Mouse (Mus musculus) 3T3-L1 (cell line): ENCODE data around the gene Spn.

Experiments
- DNase-seq: peaks from one replicate; pipeline ENCODE4 v3.0.0-alpha.2; 2015; ENCODE audit warnings: low read depth, low spot score

The Spn gene

DNA sequence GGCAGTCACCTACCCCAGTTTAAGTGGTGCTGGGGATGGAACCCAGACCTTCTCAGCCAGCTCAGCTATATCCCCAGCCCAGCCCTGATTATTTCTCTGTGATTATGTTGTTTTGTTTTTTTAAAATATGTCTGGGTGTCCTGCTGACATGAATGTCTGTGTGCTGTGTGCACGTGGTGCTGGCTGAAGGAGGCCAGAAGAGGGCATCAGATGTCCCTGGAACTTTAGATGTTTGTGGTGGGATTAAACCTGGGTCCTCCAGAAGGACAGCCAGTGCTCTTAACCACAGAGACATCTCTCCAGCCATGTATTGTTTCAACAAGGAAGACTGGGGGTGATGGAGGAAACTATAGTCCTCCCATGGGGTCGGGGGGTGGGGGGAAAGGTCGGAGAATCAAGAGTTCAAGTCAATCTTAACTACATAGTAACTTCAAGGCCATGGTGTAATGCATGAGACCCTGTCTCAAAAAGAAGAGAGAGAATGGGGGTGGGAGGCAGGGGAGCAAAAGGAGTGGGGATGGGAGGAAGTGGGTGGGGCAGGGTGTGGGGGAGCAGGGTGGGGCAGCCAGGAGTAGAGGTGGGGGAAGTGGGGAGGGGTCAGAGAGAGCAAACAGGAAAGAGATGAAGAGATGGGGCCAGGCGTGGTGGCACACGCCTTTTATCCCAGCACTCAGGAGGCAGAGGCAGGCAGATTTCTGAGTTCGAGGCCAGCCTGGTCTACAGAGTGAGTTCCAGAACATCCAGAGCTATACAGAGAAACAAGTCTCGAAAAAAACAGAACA is 3.2 kb upstream of the Spn start:
- DNase-seq, result no peak

DNA sequence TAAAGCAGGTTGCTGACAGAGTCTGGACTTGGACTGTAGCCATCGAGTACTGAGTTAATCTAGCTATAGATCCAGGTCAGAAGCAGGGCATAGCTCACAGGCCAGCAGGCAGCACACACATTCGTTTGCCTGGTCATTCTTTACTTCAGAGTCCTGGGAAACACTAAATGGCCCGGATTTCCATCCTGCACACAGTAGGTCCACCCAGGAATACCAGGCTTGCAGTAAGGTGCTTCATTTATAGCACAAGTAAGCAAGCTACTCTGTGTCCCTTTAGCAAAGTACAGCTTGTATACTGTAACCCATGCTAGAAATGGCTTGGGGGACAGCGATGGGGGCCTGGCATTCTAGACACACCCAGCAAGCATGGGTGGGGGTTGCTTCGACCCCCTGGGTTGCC is 1.9 kb upstream of the Spn start:
- no peak for DNase-seq

- no peak for DNase-seq
Observed at GRCm38 (mm10) chr7:127139100-127139499, 1.5 kb upstream of the Spn start.

- no peak for DNase-seq
Observed at GRCm38 (mm10) chr7:127136181-127137071, 1.2 kb downstream of the Spn start.

GRCm38 (mm10) chr7:127134821-127135447 is 2.7 kb downstream of the Spn start:
- no peak for DNase-seq

DNA sequence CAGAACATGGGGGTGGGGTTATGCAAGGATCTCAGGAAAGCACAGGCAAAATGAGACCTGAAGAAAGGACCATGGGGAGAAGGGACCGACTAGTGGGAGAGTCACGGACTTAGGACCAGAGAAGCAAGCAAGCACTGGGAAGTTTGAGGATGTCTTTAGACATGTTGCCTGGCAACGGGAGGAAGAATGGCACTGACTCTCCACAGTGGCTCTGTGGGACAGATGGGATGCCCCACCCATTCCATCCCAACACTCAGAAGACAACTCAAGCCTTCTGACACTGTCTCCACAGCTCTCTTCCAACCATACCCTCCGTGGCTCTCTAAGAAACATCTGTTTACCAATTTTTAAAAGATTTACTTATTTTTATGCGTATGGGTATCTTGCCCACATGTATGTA is 4.5 kb downstream of the Spn start:
- no peak for DNase-seq

DNA sequence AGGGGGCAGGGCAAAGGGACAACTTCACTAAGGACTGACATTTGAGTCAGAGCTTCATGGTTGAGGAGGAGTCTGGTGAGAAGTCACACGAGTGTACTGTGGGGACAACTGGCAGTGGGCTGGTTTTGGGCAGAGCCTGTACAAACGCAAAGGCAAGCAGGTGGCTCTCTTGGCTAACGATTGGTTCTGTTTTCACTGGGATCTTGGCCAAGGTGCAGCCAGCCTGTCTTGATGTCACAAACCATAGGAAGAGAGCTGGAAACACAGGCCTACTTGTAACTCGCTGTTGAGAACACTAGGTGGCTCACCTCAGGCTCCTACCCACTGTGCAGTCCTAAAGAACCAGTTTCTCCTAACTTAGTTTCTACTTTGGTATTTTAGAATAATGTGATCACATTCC is 8.0 kb downstream of the Spn start:
- DNase-seq, result peak; percentile 76

DNA sequence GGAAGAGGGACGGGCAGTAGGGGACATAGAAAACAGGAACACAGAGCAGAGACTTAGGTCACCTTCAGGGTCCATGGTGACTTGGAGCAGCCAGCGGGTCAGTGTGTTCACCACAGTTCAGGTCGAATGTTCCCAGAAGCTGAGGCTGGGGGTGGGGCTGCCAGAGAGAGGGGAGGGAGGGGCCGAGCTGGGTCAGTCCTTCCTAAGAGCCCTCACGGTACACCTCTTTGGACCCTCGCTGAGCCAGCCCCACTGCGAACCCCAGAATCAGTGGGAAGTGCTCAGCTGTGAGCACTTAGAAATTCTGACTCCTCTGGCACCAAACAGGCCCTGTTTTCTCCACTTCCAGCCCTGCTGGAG is 15.7 kb downstream of the Spn start, which contains the start of gene Qprt:
Gene Qprt (minus strand): TSS at position 316 of the 360 bp plus-strand sequence.
- DNase-seq, result no peak

- no peak for DNase-seq
Observed at GRCm38 (mm10) chr7:127121061-127121910, 16.3 kb downstream of the Spn start.

- no peak for DNase-seq
Observed at GRCm38 (mm10) chr7:127118671-127119445, 18.8 kb downstream of the Spn start.

DNA sequence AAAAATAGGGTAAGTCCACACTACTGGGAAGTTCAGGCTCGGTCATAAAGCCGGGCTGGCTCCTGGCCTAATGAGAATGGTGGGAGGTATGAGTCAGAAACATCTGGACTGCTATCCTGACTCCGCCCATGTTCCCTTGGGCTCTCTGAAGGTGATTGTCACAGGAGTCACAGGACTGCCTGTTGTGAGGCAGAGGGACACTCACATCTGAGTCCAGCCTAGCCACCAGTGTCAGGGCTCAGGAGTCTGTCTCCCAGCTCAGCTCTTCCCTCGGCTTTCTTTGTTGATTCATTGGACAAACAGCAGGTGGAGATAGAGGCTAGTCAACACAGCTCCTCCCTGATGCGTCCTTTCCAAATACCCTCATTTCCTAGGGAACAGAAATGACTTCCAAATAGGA is 19.7 kb downstream of the Spn start:
- DNase-seq, result peak; percentile 67

GRCm38 (mm10) chr7:127116331-127116935 is 21.2 kb downstream of the Spn start:
- DNase-seq, result no peak

DNA sequence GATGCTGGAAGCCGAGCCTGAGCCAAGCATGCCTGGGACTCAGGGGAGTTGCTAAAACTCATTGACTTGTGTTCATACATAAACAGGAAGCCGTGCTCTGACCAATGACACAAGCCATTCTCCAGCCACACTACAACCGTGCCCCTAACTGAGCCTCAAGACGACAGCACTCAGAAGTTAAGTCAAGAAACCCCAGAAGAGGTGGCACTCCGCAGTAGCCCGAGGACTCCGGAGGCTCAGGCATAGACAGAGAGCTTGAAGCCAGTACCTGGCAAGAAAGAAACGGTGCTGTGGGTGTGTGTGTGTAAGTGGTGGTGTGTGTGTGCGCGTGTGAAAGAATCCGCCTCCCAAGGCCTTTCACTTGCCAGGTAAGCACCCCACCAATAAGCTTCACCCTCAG is 22.7 kb downstream of the Spn start:
- DNase-seq, result no peak

- DNase-seq, result peak; percentile 13
Observed at GRCm38 (mm10) chr7:127113614-127114259, 23.9 kb downstream of the Spn start.

DNA sequence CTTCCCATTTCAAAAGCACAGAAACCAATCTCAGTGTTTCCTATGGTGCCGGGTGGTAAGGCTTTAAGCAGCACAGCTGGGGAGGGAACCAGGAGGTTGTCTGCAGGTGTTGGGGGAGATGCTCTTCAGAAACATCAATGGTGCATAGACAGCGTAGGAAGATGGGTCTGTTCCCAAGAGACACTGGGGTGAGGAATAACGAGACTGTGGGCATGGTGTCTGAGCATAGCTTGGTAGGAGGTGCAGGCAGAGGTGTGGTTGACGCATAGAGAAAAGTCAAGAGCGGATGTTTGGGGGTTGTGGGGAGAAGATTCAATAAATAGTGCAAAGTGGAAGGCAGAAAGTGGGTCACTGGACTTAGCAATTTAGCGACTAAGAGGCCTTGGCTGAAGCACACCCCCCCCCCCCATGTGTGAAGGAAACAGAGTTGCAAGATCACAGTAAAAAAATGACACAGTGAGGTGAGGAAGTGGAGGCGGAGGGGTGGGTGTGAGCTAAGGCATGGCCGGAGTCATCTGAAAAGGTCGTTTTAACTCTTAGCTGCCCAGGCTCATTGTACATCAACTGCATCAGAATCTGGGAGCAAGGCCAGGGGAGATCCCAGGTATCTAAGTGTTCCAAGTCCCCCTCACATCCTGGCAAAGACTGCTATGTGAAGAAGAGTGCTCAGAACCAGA is 24.6 kb downstream of the Spn start:
- no peak for DNase-seq

DNA sequence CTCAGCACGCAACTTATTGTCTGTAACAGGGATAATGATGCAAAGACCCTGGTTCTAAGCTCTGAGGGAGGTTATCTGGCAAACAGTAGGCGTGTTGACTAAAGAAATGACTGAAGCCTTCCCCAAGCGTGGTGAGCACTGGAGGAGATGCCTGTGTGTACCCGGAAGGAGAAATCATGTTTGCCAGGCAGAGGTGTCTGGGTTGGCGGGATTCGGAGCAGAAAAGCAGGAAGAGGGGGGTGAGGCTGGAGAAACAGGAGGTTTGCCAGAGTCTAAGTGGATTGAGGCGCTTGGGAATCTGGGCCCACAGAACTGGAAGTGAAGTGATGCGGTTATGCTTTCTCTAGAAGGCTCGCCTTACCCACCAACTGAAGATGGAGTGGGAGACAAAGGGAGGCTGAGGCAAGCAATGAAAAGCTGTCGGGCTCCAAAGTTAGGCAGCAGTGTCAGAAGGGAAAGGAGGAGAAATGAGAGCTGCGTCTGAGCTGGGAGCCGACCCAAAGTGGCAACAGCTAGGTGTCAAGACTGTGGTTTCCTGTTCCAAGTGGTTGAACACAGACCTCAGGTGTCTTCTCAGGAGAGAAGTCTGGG is 25.3 kb downstream of the Spn start:
- DNase-seq, result no peak

- DNase-seq, result peak; percentile 64
Observed at GRCm38 (mm10) chr7:127111461-127111860, 26.2 kb downstream of the Spn start.

GRCm38 (mm10) chr7:127110239-127111007 is 27.2 kb downstream of the Spn start:
- DNase-seq, result peak; percentile 78
